Mouse (Mus musculus) urinary bladder, adult 18-20 months (tissue): ENCODE data around the gene Tbk1.

Experiments
- DNase-seq, 2 experiments: peaks; one replicate each; pipeline ENCODE4 v3.0.0; 2022; ENCODE audit warnings: low spot score in 2 of 2, mixed read lengths in 2 of 2

Gene Tbk1

DNA sequence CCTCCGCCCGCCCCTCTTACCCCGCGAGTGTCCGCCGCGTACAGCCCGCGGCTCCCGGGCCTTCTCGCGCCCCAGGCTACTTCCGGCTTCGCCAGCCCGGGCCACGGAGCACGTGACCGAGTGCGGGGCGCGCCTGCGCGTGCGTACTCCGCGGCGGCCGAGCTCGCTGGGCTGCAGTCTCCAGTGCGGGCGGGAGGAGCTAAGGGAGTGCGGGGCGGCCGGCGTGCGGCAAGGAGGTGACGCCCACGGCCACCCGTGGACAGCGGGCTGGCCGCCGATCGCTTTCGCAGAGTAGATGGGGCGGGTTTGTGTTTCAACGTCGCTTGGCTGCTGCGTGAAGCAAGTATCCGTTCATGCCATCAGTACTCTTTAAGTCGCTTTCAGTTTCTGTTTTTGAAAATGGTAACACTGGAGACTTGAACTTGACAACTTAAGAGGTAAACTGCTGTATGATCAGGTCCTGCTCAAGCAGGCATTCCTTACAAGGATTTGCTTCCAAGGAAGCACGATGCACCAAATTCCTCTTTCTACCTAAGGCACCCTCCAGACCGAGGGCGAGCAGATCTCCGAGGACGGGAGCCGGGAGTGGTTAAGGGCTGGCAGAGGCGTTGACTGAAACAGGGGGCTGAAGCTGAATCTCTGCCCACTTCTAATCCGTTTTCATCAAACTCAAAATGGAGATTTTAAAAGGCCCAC is at the start of gene Tbk1:
Gene Tbk1, minus strand, starts transcription at position 113 of the 696 bp plus-strand sequence.
- DNase-seq = peak; percentile 87 to 90

- DNase-seq = no peak
Measured at GRCm38 (mm10) chr10:121636276-121636675, 49.7 kb upstream of the Tbk1 start.

DNA sequence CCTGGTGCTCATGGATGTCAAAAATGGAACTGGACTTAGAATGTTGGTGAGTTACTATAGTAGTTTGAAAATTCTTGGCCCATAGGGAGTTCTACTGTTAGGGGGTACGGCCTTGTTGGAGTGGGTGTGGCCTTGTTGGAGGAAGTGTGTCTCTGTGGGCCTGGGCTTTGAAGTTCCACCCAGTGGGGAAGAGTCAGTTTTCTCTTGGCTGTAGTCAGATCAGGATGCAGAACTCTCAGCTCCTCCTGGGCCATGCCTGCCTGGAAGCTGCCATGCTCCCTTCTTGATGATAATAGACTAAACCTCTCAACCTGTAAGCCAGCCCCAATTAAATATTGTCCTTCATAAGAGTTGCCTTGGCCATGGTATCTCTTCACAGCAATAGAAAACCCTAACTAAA is 47.6 kb upstream of the Tbk1 start:
- no peak for DNase-seq

- DNase-seq = no peak
Measured at GRCm38 (mm10) chr10:121628561-121629040, 42.0 kb upstream of the Tbk1 start.

DNA sequence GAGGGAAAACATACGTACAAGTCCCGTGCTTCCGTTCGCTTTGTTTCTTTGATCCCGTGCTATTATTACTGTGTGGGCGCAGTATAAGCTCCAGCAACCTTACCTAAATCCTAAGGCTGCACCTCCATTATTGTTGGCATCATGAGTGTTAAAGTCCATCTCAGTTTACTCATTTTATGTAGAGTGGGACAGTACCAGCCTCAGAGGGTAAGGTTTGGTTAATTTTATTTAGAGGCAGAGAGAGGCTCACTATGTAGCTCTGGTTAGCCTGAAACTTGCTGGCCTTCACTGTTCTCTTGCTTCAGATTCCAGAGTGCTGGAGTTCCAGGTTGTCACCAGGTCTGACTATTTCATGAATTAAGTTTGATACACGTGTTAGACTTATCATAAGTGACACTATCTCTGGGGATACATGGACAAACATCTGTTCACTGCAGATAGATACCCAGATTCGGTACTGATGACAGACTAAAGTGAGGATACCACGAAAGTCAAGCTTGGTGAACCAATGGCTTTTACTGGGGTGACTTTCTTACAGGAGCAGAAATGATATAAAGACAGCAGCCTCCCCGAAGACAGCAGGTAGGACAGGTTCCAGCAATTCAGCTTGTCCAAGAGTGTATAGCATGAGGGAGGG is 40.7 kb upstream of the Tbk1 start:
- DNase-seq = no peak

DNA sequence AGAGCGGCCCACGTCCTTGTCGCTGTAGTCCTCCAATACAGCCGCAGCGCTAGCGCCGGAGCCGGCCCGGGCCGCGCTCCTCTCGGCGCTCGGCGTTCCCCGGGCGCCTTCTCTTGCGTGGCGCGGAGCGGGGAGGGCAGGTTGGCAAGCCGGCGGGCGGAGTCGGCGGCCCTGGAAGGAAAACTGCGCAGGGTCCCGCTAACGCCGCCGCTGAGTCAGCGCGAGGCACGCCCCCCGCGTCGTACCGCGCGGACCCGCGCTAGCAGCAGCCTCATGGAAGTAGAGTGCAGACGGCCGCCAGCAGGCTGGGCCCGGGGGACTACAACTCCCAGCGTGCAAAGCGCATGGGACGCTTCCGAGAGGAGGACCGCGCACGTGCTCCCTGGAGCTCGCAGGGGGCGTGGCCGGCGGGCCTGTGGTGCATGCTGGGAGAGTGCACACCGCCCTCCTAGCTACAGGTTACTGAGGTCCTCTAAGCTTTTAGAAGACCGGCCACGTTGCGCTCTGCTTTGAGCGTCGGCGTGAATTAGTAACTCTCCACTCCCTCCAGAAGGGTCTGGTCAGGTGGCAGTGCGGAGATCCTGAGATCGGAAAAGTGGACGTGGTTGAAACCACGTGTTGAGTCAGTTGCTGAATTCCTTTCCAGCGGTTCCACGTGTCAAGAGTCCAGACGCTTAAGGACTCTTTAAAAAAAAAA is 39.7 kb upstream of the Tbk1 start, which contains the start of gene Xpot:
Gene Xpot, minus strand, starts transcription at position 147 of the 697 bp plus-strand sequence.
- DNase-seq = peak; percentile 96 to 98

DNA sequence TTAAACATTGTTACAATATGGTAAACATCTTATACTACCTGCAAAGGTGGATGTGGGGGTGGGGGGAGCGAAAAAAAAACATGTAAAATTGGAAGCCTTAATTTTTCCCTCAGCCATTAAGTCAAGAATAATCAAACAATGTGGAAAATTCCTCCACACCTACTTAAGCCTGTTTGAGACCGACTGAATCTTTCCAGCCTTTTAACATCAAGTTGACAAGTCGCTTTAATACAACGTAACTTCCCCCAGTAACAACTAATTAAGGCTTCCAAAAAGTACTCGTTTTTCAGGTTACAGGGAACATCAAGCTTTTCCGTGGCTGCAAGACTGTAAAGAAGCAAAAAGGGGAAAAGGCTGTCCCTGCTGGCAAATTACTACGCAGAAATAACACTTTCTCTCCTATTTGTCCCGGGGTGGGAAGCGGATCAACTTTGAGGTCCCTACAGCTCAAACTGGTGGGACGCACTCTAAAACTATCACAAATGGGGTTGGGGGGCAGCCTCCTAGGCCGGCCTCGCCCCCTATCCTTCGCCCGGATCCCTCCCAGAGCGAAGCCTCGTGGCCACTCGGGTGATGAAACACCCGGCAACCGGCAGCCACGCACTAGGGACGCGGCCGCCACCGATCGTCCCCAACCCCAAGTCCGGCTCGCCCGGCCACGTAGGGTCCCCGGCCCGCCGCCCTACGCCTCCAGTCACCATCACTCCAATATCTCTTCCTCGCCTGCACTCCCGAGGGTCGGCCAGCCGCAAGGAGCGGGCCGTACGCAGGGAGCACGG is 39.0 kb upstream of the Tbk1 start:
- DNase-seq = no peak

- DNase-seq = no peak
Measured at GRCm38 (mm10) chr10:121625006-121625405, 38.4 kb upstream of the Tbk1 start.

DNA sequence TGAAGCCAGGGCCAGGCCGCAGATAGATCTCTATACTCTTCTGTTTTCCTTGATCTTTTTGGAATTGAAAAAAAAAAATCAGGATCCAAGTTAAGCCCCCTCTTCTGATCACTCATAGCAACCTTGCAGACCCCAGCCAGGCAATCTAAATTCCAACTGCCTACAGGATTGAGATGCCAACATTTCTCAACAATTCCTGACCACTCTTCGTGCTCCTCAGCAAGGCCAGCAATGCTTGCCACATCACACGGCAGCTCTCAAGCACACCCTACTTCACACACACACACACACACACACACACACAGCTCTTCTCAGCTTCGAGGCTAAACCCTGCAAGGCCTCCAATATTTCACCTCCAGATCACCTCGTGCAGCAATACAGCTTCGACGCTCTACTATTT is 37.1 kb upstream of the Tbk1 start:
- DNase-seq = no peak

DNA sequence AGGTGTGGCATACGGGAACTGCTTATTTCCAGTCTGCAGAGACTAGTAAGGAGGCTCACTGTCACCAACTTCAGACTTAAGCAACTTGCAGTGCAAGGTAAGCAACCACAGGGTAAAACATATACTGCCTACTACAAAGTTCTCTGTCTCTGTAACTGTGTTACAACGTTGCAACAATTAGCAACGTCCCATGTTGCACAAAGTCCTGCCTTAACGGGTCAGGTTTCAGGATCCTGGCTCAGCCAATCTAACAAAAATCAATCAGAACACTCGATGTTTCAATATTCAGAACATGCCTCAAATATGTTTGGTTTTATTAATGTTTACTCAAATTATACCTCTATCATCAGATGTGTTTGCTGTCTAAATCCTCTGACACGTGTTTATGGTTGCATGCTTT is 35.8 kb upstream of the Tbk1 start:
- no peak for DNase-seq

- no peak for DNase-seq
Measured at GRCm38 (mm10) chr10:121615935-121616334, 29.3 kb upstream of the Tbk1 start.

GRCm38 (mm10) chr10:121615146-121615870 is 28.7 kb upstream of the Tbk1 start:
- DNase-seq = no peak

GRCm38 (mm10) chr10:121613570-121613969 is 27.0 kb upstream of the Tbk1 start:
- no peak for DNase-seq

GRCm38 (mm10) chr10:121612448-121612847 is 25.9 kb upstream of the Tbk1 start:
- no peak for DNase-seq

GRCm38 (mm10) chr10:121611587-121611986 is 25.0 kb upstream of the Tbk1 start:
- DNase-seq = no peak

DNA sequence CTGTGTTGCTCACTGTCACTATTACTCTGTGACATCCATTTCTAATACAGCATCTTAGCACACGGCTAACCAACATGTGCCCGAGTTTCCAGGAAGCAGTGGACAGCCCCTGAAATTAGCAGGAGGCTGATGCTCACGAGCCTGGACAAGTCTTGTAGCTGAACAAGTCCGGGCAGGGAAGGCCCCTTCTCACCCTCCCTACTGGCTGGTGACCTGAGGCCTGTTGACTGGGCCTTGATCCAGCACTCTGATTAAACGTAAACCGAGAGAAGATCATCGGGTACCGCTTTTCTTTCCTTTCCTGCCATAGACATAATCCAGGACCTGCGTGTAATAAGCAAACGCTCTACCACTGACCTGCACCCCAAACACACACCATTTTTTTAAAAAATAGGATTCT is 21.6 kb upstream of the Tbk1 start:
- DNase-seq = peak; percentile 25 to 72

- DNase-seq = no peak
Measured at GRCm38 (mm10) chr10:121604632-121605344, 18.2 kb upstream of the Tbk1 start.

DNA sequence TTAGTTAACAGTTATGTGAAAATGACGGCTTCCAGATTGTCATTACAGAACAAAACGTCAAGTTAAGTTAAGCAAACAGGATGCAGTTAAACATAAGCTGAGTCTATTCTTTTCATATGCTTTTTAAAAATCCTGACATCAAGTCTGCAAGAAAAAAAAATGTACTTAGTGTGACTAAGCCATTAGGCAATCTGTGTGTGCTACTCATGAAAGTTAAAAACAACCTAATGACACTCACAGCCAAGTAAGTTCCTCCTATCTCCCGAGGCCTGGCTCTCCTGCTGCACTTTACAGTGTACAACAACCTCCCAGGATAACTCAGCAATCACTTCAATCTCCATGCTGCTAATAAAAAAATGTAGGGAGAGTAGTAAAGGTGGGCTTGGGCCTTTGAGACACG is 17.0 kb upstream of the Tbk1 start:
- no peak for DNase-seq

DNA sequence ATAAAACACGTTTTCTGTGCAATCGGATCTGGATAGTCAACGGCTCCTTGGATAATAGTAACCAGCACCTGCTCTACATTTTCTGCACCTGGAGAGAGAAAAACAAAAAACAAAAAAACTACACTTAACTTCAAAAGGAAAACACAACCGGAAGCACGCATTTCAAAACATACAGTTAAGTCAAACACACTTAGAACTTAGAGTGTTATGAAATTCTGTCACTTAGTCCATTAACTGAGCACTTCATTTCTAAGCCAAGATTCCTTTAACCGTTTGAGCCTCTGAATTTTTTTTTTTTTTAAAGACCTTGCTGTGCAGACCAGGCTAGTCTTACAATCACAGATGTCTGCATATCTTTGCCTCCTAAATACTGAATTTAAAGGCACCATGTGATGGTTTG is 14.7 kb upstream of the Tbk1 start:
- no peak for DNase-seq

GRCm38 (mm10) chr10:121596580-121596979 is 10.0 kb upstream of the Tbk1 start:
- no peak for DNase-seq

- DNase-seq = no peak
Measured at GRCm38 (mm10) chr10:121591106-121591505, 4.5 kb upstream of the Tbk1 start.
